8 mouse cellular contexts compared by ENCODE assay signal in the genomic region with DNA sequence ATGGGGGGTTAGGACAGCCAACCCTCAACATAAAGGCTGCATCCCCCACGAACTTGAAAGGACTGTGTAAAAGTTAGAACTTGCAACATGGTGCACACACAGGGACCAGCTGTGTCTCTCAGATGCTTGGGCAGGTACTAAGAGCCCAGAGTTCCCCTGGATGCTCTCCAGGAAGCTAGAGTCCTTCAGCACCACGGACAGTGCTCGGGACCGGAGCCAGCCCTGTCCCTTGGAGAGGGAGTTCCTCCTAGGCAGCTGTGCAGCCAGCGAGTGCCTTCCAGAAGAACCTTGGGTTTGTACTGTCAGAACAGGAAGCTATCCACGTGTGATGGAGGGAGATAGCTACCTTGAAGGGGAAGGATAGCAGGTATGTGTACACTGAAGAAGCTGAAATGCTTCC.
A peak's percentile ranks its signal among the peaks of the same experiment; 100 is the strongest.
DNase-seq lines count a peak whose midpoint lies in the region; ATAC-seq lines count a peak whose summit lies in the region.

No protein-coding gene starts in this region.

- ATAC-seq in neural tube, embryonic 15.5 days (ENCODE audit: low FRiP score) = no peak
- no peak for ATAC-seq in monocyte, adult 5-6 weeks (replicated peaks; ENCODE audit: insufficient number of reproducible peaks, low FRiP score, low TSS enrichment, poor library complexity, severe bottlenecking)

- H3K4me3 ChIP-seq in neural tube, embryonic 15.5 days (replicated peaks) = no peak overlapping the region

- H3K4me1 ChIP-seq in neural tube, embryonic 15.5 days = 0 out of 2 replicates have a peak, but pooled peaks cover 4% of the 10 kb centered on the region

- peaks cover 18% of the 10 kb centered on the region for H3K36me3 ChIP-seq in neural tube, embryonic 15.5 days

- 16% methylated on average over 6 of the region's 6 CpGs for WGBS in neural tube, embryonic 15.5 days

- no peaks in the 10 kb centered on the region for H3K27me3 ChIP-seq in neural tube, embryonic 15.5 days (replicated peaks)

- no peak overlapping the region for H3K4me2 ChIP-seq in neural tube, embryonic 15.5 days

- DNase-seq in neural tube, embryonic 10.5 days (ENCODE audit: extremely low spot score, low spot score) = peak; percentile 51
- DNase-seq in embryo, embryonic 9.5 days (ENCODE audit: extremely low spot score) = peak; percentile 59
- DNase-seq in kidney, adult 8-10 months = peak; percentile 20 to 77
- peak; percentile 62 for DNase-seq in lung, postnatal 14 days
- DNase-seq in thymus, postnatal 36 days = no peak
- DNase-seq in cerebellum, adult 9-10 months = no peak

- H3K9ac ChIP-seq in neural tube, embryonic 15.5 days (replicated peaks) = no peak overlapping the region

- no peaks in the 10 kb centered on the region for H3K9me3 ChIP-seq in neural tube, embryonic 15.5 days (replicated peaks)

- H3K27ac ChIP-seq in neural tube, embryonic 15.5 days (replicated peaks) = no peak overlapping the region

Comparison
In these comparisons a context has a peak if more than half of its experiments do, and no peak if none do; other contexts are left out.
1. DNase-seq: peak in neural tube, embryonic 10.5 days (single experiment), embryo, embryonic 9.5 days (single experiment), kidney, adult 8-10 months (2 of 2) and lung, postnatal 14 days (single experiment); none in thymus, postnatal 36 days (0 of 2) and cerebellum, adult 9-10 months (single experiment).